Mouse (Mus musculus): ENCODE results near the gene Zfp969. TPM values are rescaled to one million over a fixed set of nuclear protein-coding genes. Genes with fewer than 3 reads are reported as not detected.
"Not testable (repeated sequence)": the region's sequence is repeated elsewhere in the genome, so short reads cannot be mapped to it uniquely, and the experiment has no call there.

The Zfp969 gene
- 10 to 100 TPM; 11.3 to 12.4 TPM for total RNA-seq (2021)

- DNase-seq: not testable (repeated sequence)
These were observed at the start of gene Zfp969 for GRCm38 (mm10) chr2:175703546-175703945. Gene Zfp969 (minus strand): TSS chr2:175703646.

DNA sequence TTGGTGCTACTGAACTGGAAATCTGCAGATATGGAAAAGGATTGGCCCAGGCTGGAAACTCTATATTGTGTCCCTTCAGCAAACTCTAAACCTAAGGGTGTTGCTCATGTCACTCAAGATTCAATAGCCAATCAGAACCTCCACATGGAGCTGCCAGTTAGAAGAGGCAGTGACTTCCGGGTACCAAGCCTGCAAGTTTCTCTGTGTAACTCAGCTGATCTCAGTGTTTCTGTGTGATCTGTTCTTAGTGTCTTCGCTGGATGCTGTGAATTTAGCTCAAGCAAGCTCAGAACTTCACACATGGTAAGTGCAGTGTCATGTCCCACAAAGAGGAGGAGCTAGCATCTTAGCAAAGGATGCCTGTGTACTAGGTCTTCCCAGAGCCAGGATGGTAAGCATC, 37.8 kb upstream of the Zfp969 start, which contains the start of gene Gm2007:
Gene Gm2007 (plus strand): TSS at position 301 of the 400 bp plus-strand sequence.
- DNase-seq: not testable (repeated sequence)

DNA sequence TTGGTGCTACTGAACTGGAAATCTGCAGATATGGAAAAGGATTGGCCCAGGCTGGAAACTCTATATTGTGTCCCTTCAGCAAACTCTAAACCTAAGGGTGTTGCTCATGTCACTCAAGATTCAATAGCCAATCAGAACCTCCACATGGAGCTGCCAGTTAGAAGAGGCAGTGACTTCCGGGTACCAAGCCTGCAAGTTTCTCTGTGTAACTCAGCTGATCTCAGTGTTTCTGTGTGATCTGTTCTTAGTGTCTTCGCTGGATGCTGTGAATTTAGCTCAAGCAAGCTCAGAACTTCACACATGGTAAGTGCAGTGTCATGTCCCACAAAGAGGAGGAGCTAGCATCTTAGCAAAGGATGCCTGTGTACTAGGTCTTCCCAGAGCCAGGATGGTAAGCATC, 59.8 kb downstream of the Zfp969 start, which contains the start of gene Gm11007:
Gene Gm11007 (plus strand): TSS at position 301 of the 400 bp plus-strand sequence.
- not testable (repeated sequence) for DNase-seq

Other genes starting within 250 kb of the Zfp969 start
- gene Zfp965, start 233.7 kb downstream of the Zfp969 start, total RNA-seq (2021): 1 to 10 TPM; 3.0 to 4.0 TPM
- gene Gm11007, start 59.7 kb downstream of the Zfp969 start, total RNA-seq (2021): not detected
- not detected for gene Gm2007, start 37.9 kb upstream of the Zfp969 start, total RNA-seq (2021)
- 1 to 10 TPM in 1 of 2 experiments, under 1 TPM in 1; 0.27 to 6.9 TPM for gene Gm14288, start 97.4 kb upstream of the Zfp969 start, total RNA-seq (2021)
- 10 to 100 TPM; 22.4 to 23.6 TPM for gene Gm6710, start 165.6 kb upstream of the Zfp969 start, total RNA-seq (2021)
- 1 to 10 TPM; 3.9 to 4.1 TPM for gene Zfp966, start 227.5 kb upstream of the Zfp969 start, total RNA-seq (2021)

Data from heart, postnatal 4 days (tissue).